Mouse (Mus musculus): ENCODE measurements around the gene Gtf2h3. TPM values are rescaled to one million over a fixed set of nuclear protein-coding genes. Genes with fewer than 3 reads are reported as not detected.
"Not testable (repeated sequence)": the region's sequence is repeated elsewhere in the genome, so short reads cannot be mapped to it uniquely, and the experiment has no call there.

Gene Gtf2h3
- total RNA-seq, 2 experiments from 2014 or later, result 28.3 to 30.7 TPM

GRCm38 (mm10) chr5:124555145-124555544, 23.8 kb upstream of the Gtf2h3 start:
- no peak for DNase-seq (ENCODE audit: low spot score in 2 of 2)

- DNase-seq (ENCODE audit: low spot score in 2 of 2), result peak; percentile 77 to 84
Measured at GRCm38 (mm10) chr5:124571068-124571467, 7.9 kb upstream of the Gtf2h3 start.

DNA sequence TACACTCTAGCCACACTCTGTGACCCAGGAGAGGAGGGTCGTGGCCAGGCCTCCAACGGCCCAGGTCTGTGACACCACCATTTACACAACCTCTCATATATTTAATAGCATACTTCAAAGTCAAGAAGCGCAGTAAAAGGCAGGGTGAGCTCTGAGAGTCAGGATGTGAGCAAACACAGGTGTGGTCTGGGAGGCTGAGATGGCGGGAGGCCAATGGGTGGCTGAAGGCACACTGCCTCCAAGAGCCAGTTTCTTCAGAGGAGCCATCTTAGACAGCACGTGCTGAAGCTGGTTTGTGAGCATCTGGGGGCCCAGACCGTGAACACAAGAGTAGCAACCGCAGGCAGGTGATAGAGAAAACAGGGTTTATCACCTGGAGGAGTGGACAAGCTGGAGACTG, 3.5 kb upstream of the Gtf2h3 start:
- no peak for DNase-seq (ENCODE audit: low spot score in 2 of 2)

- DNase-seq (ENCODE audit: low spot score in 2 of 2), result no peak
Measured at GRCm38 (mm10) chr5:124582515-124582914, 3.6 kb downstream of the Gtf2h3 start.

- DNase-seq (ENCODE audit: low spot score in 2 of 2), result no peak
Measured at GRCm38 (mm10) chr5:124592768-124593167, 13.8 kb downstream of the Gtf2h3 start.

- peak; percentile 91 to 97 for DNase-seq (ENCODE audit: low spot score in 2 of 2)
Measured at GRCm38 (mm10) chr5:124598224-124599174, 19.6 kb downstream of the Gtf2h3 start.

DNA sequence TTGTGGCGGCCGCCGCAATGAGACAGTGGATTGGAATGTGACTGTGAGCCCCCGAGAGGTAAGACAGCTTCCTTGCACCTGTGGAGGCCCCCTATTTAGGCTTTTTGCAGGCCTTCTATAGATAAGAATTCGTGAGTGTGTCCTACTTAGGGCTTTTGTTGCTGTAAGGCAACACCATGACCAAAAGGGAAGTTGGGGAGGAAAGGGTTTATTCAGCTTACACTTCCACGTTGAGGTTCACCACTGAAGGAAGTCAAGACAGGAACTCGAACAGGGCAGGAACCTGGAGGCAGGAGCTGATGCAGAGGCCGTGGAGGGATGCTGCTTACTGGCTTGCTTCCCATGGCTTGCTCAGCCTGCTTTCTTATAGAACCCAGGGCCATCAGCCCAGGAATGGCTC, 20.8 kb downstream of the Gtf2h3 start:
- not testable (repeated sequence) for DNase-seq (ENCODE audit: low spot score in 2 of 2)

DNA sequence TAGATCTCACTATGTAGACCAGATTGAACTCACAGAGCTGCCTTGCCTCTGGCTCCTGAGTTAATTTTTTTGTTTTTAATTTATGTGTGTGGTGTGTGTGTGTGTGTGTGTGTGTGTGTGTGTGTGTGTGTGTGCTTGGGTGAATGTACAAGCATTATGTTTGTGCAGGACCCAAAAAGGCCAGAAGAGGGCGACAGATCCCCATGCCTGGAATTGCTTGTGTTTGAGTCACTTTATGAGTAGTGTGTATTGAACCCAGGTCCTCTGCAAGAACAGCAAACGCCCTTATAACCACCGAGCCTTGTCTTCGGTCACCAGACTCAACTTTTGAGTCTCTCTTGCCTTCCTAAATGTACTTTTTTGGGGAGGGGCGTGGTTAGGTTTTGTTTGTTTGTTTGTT, 23.4 kb downstream of the Gtf2h3 start:
- DNase-seq (ENCODE audit: low spot score in 2 of 2), result peak in 1 of 2 experiments; percentile 61

GRCm38 (mm10) chr5:124604296-124604695, 25.4 kb downstream of the Gtf2h3 start:
- no peak for DNase-seq (ENCODE audit: low spot score in 2 of 2)

DNA sequence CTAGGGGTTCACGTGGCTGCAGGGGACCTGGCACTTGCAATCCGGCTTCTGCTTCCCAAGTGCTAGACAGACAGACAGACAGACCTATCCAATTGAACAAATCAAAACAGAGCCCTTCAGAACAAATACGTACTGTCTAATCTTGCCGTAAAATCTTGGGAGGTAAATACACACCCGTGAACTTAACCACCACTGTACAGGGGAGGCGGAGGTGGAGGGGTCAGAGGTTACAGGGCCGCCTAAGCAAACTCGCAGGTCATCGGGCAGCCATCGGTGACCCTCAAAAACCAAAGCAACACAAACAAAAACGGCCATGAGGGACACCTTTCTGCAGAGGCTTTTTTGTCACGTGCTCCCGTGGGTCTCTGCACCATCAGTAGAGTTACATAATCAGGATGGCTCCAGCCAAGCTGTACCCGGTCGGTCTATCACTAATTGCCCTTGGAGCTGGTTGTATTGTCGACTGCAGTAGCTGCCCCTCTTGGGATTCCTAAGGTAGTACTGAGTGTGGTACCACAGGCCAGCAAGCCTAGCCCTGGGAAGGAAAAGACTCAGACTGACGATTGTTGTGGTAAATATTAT, 26.2 kb downstream of the Gtf2h3 start:
- DNase-seq (ENCODE audit: low spot score in 2 of 2), result no peak

GRCm38 (mm10) chr5:124610965-124611364, 32.0 kb downstream of the Gtf2h3 start:
- DNase-seq (ENCODE audit: low spot score in 2 of 2), result no peak

DNA sequence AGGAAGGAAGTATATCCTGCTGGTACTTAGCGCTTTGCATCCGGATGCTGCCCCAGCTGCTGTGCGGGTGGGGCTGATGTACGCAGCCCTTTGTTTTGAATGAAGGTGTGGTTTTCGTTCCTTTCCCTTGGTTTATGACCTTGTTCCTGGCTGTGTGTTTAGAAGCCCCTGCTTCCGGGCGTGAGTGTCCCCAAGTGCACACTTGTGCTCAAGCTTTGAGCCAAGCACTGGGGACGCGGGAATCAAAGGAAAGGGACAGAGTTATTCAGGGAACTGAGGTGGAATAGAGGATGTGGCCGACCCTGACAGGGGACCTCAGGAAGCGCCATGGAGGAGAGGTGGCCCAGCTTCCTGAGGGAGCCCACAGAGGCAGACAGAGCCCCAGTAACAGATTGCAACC, 35.8 kb downstream of the Gtf2h3 start:
- DNase-seq (ENCODE audit: low spot score in 2 of 2), result no peak

GRCm38 (mm10) chr5:124618711-124619110, 39.8 kb downstream of the Gtf2h3 start:
- no peak for DNase-seq (ENCODE audit: low spot score in 2 of 2)

DNA sequence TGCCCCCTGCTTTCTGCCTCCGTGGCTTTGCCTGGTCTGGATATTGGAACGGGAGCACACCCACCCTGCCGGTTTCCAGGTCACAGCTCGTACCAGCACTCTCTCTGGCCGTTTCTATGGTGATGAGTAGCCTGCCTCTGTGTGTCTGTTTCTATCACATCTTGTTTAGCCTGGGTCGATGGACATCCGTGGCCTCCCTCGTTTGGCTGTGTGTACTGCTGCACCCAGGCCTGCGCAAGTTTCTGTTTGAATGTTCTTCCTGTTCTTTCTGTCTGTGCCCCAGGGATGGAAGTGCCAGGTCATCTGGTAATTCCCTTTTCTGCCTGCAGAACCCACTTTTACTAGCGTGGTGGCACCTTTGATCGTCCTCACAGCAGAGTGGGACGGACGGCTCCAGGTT, 42.4 kb downstream of the Gtf2h3 start:
- no peak for DNase-seq (ENCODE audit: low spot score in 2 of 2)

DNA sequence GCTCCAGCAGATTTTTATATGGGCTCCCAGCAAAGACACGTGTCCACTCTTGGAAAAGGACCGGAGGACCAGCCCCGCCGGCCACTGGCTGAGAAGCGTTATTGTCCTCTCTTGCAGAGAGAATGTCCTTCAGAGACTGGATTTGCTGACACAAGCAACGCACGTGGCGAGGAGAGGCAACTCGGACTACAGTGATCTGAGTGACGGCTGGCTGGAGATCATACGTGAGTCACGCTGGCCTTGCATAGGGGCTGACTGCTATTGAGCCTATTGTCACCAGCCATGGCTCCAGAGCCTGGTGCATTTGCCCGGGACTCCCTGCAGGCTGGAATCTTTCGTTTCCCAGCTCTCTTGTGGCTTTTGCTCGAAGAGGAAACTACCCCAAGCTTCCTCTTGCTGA, 44.0 kb downstream of the Gtf2h3 start:
- no peak for DNase-seq (ENCODE audit: low spot score in 2 of 2)

DNA sequence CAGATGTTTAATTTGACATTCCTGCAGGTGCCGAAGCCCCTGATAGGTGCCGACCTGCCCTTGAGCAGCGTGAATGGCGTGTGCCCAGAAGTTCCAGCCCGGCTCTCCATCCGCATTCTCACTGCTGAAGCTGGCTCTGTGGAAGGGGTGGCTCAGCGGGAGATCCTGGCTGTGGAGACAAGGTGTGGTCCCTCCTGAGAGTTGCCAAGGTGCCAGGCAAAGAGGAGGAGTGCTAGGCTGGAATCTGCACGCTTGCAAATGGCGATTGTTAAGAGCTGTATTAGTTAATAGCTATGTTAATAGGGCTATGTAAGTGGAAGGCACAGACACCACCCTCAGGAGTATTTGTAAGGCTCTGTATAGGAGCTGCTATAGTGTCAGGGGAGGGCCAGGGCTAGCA, 45.4 kb downstream of the Gtf2h3 start:
- DNase-seq (ENCODE audit: low spot score in 2 of 2), result no peak

DNA sequence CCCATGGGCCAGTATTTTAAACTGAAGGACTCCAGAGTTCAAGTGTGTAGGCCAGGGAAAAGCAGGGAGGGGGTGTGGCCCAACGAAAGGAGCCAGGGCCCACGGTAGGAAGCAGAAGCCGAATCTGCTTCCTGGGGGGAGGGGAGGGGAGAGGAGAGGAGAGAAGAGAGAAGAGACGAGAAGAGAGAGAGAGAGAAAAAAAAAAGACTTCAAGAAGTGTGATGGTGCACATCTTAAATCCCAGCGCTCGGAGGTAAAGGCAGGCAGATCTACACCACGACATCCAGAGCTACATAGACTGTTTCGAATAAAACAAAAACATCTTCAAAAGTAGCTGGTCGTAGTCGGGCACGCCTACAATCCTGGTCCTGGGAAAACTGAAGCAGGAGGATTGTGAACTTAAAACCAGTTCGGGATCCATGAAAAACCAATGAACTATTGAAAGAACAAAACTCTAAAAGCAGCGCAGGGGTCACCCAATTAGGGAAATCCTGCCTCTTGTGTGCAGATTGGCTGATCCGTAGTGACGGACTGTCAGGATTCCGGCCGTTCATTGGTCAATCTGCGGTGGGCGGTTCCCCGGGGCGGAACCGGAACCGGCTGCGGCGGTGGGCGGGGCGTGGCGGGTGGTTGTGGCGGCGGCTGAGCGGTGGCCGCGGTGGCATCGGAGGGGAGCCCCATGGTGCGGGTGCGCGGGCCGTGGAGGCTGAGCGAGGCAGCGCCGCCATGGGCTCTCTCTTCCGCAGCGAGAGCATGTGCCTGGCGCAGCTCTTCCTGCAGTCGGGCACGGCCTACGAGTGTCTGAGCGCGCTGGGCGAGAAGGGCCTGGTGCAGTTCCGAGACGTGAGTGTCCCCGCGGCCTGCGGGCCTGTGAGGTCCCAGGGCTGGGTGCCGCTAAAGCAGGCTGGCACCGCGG, 49.8 kb downstream of the Gtf2h3 start, which contains the start of gene Atp6v0a2:
Gene Atp6v0a2 (plus strand): TSS at position 129 of the 916 bp plus-strand sequence.
- peak; percentile 90 to 95 for DNase-seq (ENCODE audit: low spot score in 2 of 2)

- no peak for DNase-seq (ENCODE audit: low spot score in 2 of 2)
Measured at GRCm38 (mm10) chr5:124629641-124630040, 50.7 kb downstream of the Gtf2h3 start.

GRCm38 (mm10) chr5:124631685-124632084, 52.7 kb downstream of the Gtf2h3 start:
- no peak for DNase-seq (ENCODE audit: low spot score in 2 of 2)

- no peak for DNase-seq (ENCODE audit: low spot score in 2 of 2)
Measured at GRCm38 (mm10) chr5:124632461-124632860, 53.5 kb downstream of the Gtf2h3 start.

DNA sequence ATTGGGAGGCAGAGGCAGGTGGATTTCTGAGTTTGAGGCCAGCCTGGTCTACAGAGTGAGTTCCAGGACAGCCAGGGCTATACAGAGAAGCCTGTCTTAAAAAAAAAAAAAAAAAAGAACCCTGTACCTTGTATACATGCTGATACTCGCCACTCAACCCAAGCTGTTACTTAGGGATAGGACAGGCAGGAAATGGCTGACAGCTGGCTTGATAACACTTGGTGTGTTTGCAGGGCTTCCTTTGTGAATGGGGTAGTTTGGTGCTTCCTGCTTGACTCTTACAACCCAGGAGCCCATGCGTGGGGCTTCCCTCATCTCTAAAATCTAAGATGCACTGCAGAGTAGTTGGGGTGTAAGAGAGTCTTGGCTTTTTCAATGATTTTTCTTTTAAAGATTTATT, 54.5 kb downstream of the Gtf2h3 start:
- DNase-seq (ENCODE audit: low spot score in 2 of 2), result no peak
